Comparison of ENCODE assay signal across 18 mouse cellular contexts in the genomic region with DNA sequence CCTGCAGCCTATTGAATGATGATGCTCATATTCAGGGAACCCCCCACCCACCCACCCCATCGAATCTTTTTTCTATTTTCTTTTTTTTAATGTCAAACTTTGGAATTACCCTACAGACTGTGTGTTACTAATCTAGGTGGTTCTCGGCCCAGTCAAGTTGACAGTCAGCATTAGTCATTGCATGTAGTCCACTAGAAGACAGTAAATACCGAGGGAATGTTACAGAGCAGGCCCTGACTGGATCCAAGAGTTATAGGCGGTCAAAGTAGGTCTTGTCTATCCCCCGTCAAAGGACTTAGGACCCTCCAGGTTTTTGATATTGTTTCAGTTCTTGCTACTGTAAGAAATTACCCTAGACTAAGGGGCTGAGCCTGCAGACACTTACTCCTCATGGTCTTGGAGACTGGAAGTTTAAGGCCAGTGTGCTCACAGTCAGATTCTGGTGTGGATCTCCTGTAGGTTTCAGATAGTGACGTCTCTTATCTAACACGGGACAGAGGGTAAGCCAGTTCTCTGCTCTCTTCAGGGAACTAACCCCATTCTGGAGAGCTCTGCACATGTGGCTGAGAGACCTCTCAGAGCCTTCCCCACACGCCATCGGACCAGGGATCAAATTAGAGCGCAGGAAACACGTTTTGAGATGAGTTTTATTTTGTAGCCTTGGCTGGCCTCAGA. TPM values are rescaled to one million over a fixed set of nuclear protein-coding genes. Genes with fewer than 3 reads are reported as not detected.
A peak's percentile ranks its signal among the peaks of the same experiment; 100 is the strongest.
DNase-seq lines count a peak whose midpoint lies in the region; ATAC-seq and TF ChIP-seq lines count a peak whose summit lies in the region.
"Had no signal": no experiment of that assay in that cellular context is flagged by ENCODE, and none has a peak within 500 bp of the region (broad histone marks: within the 10 kb centered on the region; RNA-seq: fewer than 3 reads in every experiment).

No protein-coding gene starts in this region.

- no peaks in the 10 kb centered on the region for H3K9me3 ChIP-seq in heart, embryonic 10.5 days
- no peaks in the 10 kb centered on the region for H3K9me3 ChIP-seq in G1E (replicated peaks)
- H3K9me3 ChIP-seq in erythroblast, embryonic 14.5 days (ENCODE audit: control insufficient read depth, low read length), result no peaks in the 10 kb centered on the region
- no peaks in the 10 kb centered on the region for H3K9me3 ChIP-seq in liver, embryonic 15.5 days (replicated peaks)
- H3K9me3 ChIP-seq: limb, embryonic 12.5 days had no signal

- H3K9ac ChIP-seq in heart, adult 2 months (ENCODE audit: low read depth, low read length), result no peak overlapping the region
- H3K9ac ChIP-seq in liver, embryonic 15.5 days, result peak overlapping the region; percentile 47
- H3K9ac ChIP-seq: forebrain, postnatal 0 days; limb, embryonic 12.5 days had no signal

- no peak for TF ChIP-seq EP300 in heart, adult 2 months (IDR thresholded peaks at IDR 0.05; ENCODE audit: insufficient read depth, low read depth, low read length)

- no peak for TF ChIP-seq CTCF in heart, adult 2 months (IDR thresholded peaks at IDR 0.05)
- TF ChIP-seq CTCF in G1E (IDR thresholded peaks at IDR 0.05; ENCODE audit: low read depth, low read length), result no peak

- H3K27ac ChIP-seq in heart, embryonic 10.5 days, result no peak overlapping the region
- H3K27ac ChIP-seq in heart, adult 2 months, result no peak overlapping the region
- H3K27ac ChIP-seq in liver, embryonic 15.5 days (replicated peaks), result peak overlapping the region; percentile 92
- H3K27ac ChIP-seq: limb, embryonic 12.5 days had no signal

- peak overlapping the region; percentile 63 for H3K4me2 ChIP-seq in liver, embryonic 15.5 days
- H3K4me2 ChIP-seq: limb, embryonic 12.5 days had no signal

- ATAC-seq in G1E (ENCODE audit: extremely low read depth, insufficient number of reproducible peaks, low FRiP score, poor library complexity, severe bottlenecking), result peak; percentile 87
- peak; percentile 100 for ATAC-seq in liver, embryonic 15.5 days (ENCODE audit: insufficient read depth)
- ATAC-seq: forebrain, postnatal 0 days; lung, postnatal 0 days had no signal

- H3K4me3 ChIP-seq in heart, embryonic 10.5 days, result no peak overlapping the region
- no peak overlapping the region for H3K4me3 ChIP-seq in heart, adult 2 months
- H3K4me3 ChIP-seq in G1E (ENCODE audit: low read depth, low read length), result no peak overlapping the region
- H3K4me3 ChIP-seq in erythroblast, embryonic 14.5 days (replicated peaks), result peak overlapping the region; percentile 3
- peak overlapping the region; percentile 27 for H3K4me3 ChIP-seq in liver, embryonic 15.5 days (replicated peaks)
- H3K4me3 ChIP-seq: limb, embryonic 12.5 days; megakaryocyte, embryonic 14.5 days had no signal

- H3K4me1 ChIP-seq in heart, embryonic 10.5 days, result no peaks in the 10 kb centered on the region
- no peaks in the 10 kb centered on the region for H3K4me1 ChIP-seq in heart, adult 2 months (ENCODE audit: control insufficient read depth, insufficient read depth, low read length)
- H3K4me1 ChIP-seq in G1E (ENCODE audit: insufficient read depth, low read depth, low read length), result peaks cover 33% of the 10 kb centered on the region
- peaks cover 45% of the 10 kb centered on the region for H3K4me1 ChIP-seq in erythroblast, embryonic 14.5 days (ENCODE audit: control insufficient read depth)
- peaks cover 61% of the 10 kb centered on the region for H3K4me1 ChIP-seq in liver, embryonic 15.5 days (replicated peaks)
- H3K4me1 ChIP-seq: limb, embryonic 12.5 days had no signal

- no peaks in the 10 kb centered on the region for H3K79me2 ChIP-seq in heart, adult 2 months (replicated peaks; ENCODE audit: control insufficient read depth, insufficient read depth, low read length)

- H3K36me3 ChIP-seq in heart, embryonic 10.5 days, result peaks cover 39% of the 10 kb centered on the region
- H3K36me3 ChIP-seq in heart, adult 2 months (ENCODE audit: control insufficient read depth, insufficient read depth, low read length), result no peaks in the 10 kb centered on the region
- H3K36me3 ChIP-seq in G1E (replicated peaks), result peaks cover 72% of the 10 kb centered on the region
- H3K36me3 ChIP-seq in erythroblast, embryonic 14.5 days (ENCODE audit: control insufficient read depth), result peaks cover 43% of the 10 kb centered on the region
- H3K36me3 ChIP-seq in liver, embryonic 15.5 days (replicated peaks), result peaks cover 25% of the 10 kb centered on the region

- peak; percentile 81 for DNase-seq in heart, embryonic 10.5 days (ENCODE audit: low spot score)
- DNase-seq in heart, adult 2 months, result no peak
- peak; percentile 40 for DNase-seq in G1E (ENCODE audit: low spot score)
- DNase-seq in urinary bladder, postnatal 36 days (ENCODE audit: low spot score in 2 of 2), result no peak
- DNase-seq in frontal cortex, postnatal 25 days (ENCODE audit: low spot score in 2 of 2), result no peak
- no peak for DNase-seq in frontal cortex, postnatal 36 days (ENCODE audit: low spot score in 2 of 2)
- DNase-seq: adrenal gland, adult 2 months; cerebellum, adult 2 months; forebrain, postnatal 0 days; gastrocnemius, postnatal 10 days; heart, postnatal 36 days; kidney, postnatal 10 days; thymus, postnatal 36 days had no signal

- TF ChIP-seq POLR2A in heart, adult 2 months (IDR thresholded peaks at IDR 0.05; ENCODE audit: insufficient read depth, low read depth, low read length), result no peak

- intact Hi-C loops in heart, adult 2 months (cut with DNase I), result no loop called here

- WGBS in heart, embryonic 10.5 days, result 73% methylated on average over 11 of the region's 11 CpGs
- WGBS in heart, adult 2 months, result 82% methylated on average over 11 of the region's 11 CpGs
- WGBS in liver, embryonic 15.5 days (ENCODE audit: insufficient replicate concordance), result 29% methylated on average over 11 of the region's 11 CpGs

- H3K27me3 ChIP-seq in heart, embryonic 10.5 days (ENCODE audit: insufficient read depth, poor library complexity, severe bottlenecking), result no peaks in the 10 kb centered on the region
- no peaks in the 10 kb centered on the region for H3K27me3 ChIP-seq in heart, adult 2 months (ENCODE audit: control insufficient read depth, insufficient read depth, low read length)
- H3K27me3 ChIP-seq in G1E (ENCODE audit: insufficient read depth, low read length), result no peaks in the 10 kb centered on the region
- H3K27me3 ChIP-seq in erythroblast, embryonic 14.5 days (ENCODE audit: control insufficient read depth), result no peaks in the 10 kb centered on the region
- no peaks in the 10 kb centered on the region for H3K27me3 ChIP-seq in liver, embryonic 15.5 days
- H3K27me3 ChIP-seq: limb, embryonic 12.5 days; megakaryocyte, embryonic 14.5 days had no signal

RNA-seq across cellular contexts. Expression of a gene that starts 21.2 kb away (rescaled TPM):
- polyA plus RNA-seq in heart, embryonic 10.5 days (2016; fragmentation: Nextera tagmentation; extraction: Ambion mirVana), result 95.8 and 99.3 TPM in 2 replicates
- 10 to 100 TPM; 10.3 to 10.8 TPM for total RNA-seq in heart, adult 2 months (2021)
- polyA plus RNA-seq in heart, adult 2 months (2012; rRNA removed), result 5.4 and 7.1 TPM in 2 replicates
- 57.7 and 68.7 TPM in 2 replicates for total RNA-seq in G1E (2014; fragmentation: Nextera tagmentation)
- total RNA-seq in G1E (2017), result 82.9 and 93.0 TPM in 2 replicates
- polyA plus RNA-seq in G1E (2012), result 18.9 and 21.3 TPM in 2 replicates
- 0.75 and 0.92 TPM in 2 replicates for polyA plus RNA-seq in erythroblast, embryonic 14.5 days (2012)
- polyA plus RNA-seq in liver, embryonic 15.5 days (2015; fragmentation: Nextera tagmentation; extraction: Ambion mirVana), result 68.8 and 70.2 TPM in 2 replicates

RNA-seq across cellular contexts. Expression of a gene that starts 48.6 kb away (rescaled TPM):
- 17.4 and 21.6 TPM in 2 replicates for polyA plus RNA-seq in heart, embryonic 10.5 days (2016; fragmentation: Nextera tagmentation; extraction: Ambion mirVana)
- total RNA-seq in heart, adult 2 months (2021), result 10 to 100 TPM; 11.8 to 12.1 TPM
- 34.5 and 39.0 TPM in 2 replicates for polyA plus RNA-seq in heart, adult 2 months (2012; rRNA removed)
- total RNA-seq in G1E (2014; fragmentation: Nextera tagmentation) (59.2 and 70.6 TPM in 2 replicates), G1E (2017) (23.1 and 23.5 TPM in 2 replicates)
- polyA plus RNA-seq in G1E (2012), result 1.2 and 2.0 TPM in 2 replicates
- 0.38 and 0.41 TPM in 2 replicates for polyA plus RNA-seq in erythroblast, embryonic 14.5 days (2012)
- 17.4 and 18.6 TPM in 2 replicates for polyA plus RNA-seq in liver, embryonic 15.5 days (2015; fragmentation: Nextera tagmentation; extraction: Ambion mirVana)

RNA-seq across cellular contexts. Expression of a gene that starts 49.1 kb away (rescaled TPM):
- 44.0 and 47.2 TPM in 2 replicates for polyA plus RNA-seq in heart, embryonic 10.5 days (2016; fragmentation: Nextera tagmentation; extraction: Ambion mirVana)
- 1 to 10 TPM; 9.6 to 9.9 TPM for total RNA-seq in heart, adult 2 months (2021)
- polyA plus RNA-seq in heart, adult 2 months (2012; rRNA removed), result 13.4 and 19.9 TPM in 2 replicates
- total RNA-seq in G1E (2014; fragmentation: Nextera tagmentation), result 29.3 and 35.3 TPM in 2 replicates
- 20.6 and 21.9 TPM in 2 replicates for total RNA-seq in G1E (2017)
- polyA plus RNA-seq in G1E (2012), result 14.8 and 18.0 TPM in 2 replicates
- polyA plus RNA-seq in erythroblast, embryonic 14.5 days (2012), result 0.22 and 0.31 TPM in 2 replicates
- polyA plus RNA-seq in liver, embryonic 15.5 days (2015; fragmentation: Nextera tagmentation; extraction: Ambion mirVana), result 14.3 and 14.4 TPM in 2 replicates

RNA-seq across cellular contexts. Expression of a gene that starts 55.9 kb away (rescaled TPM):
- polyA plus RNA-seq in heart, embryonic 10.5 days (2016; fragmentation: Nextera tagmentation; extraction: Ambion mirVana), result 10.6 and 12.2 TPM in 2 replicates
- 1 to 10 TPM; 4.7 to 5.1 TPM for total RNA-seq in heart, adult 2 months (2021)
- 3.4 and 5.2 TPM in 2 replicates for polyA plus RNA-seq in heart, adult 2 months (2012; rRNA removed)
- total RNA-seq in G1E (2014; fragmentation: Nextera tagmentation), result 6.4 and 13.3 TPM in 2 replicates
- total RNA-seq in G1E (2017), result 9.1 and 9.2 TPM in 2 replicates
- 1.0 and 1.7 TPM in 2 replicates for polyA plus RNA-seq in G1E (2012)
- 0.13 and 0.22 TPM in 2 replicates for polyA plus RNA-seq in erythroblast, embryonic 14.5 days (2012)
- polyA plus RNA-seq in liver, embryonic 15.5 days (2015; fragmentation: Nextera tagmentation; extraction: Ambion mirVana), result 8.5 and 10.3 TPM in 2 replicates

Comparison
In these comparisons a context has a peak if more than half of its experiments do, and no peak if none do; other contexts are left out.
1. DNase-seq: peak in heart, embryonic 10.5 days (single experiment) and G1E (single experiment); none in heart, adult 2 months (0 of 2), urinary bladder, postnatal 36 days (0 of 2), frontal cortex, postnatal 25 days (0 of 2) and frontal cortex, postnatal 36 days (0 of 2).
2. H3K4me3 ChIP-seq: peak in erythroblast, embryonic 14.5 days (single experiment) and liver, embryonic 15.5 days (single experiment); none in heart, embryonic 10.5 days (single experiment), heart, adult 2 months (single experiment) and G1E (single experiment).
3. RNA of a gene that starts 49.1 kb away (polyA plus RNA-seq): 44.0 to 47.2 TPM in heart, embryonic 10.5 days, 14.8 to 18.0 TPM in G1E, 14.3 to 14.4 TPM in liver, embryonic 15.5 days and 13.4 to 19.9 TPM in heart, adult 2 months; 0.22 to 0.31 TPM in erythroblast, embryonic 14.5 days; every median in the first group is over 10 times any median in the second.